Mouse (Mus musculus) megakaryocyte, embryonic 14.5 days (primary cell): ENCODE data around the gene 4930539E08Rik.

Experiments used
- FLI1 ChIP-seq: IDR thresholded peaks from 2 replicates; pipeline ENCODE4 v1.6.1; 2012; ENCODE audit warnings: low read length, inconsistent platforms, mixed read lengths
- GATA1 ChIP-seq: IDR thresholded peaks from 3 replicates; pipeline ENCODE4 v1.6.1; 2012; ENCODE audit warnings: mixed read lengths, low read length, inconsistent platforms, borderline replicate concordance

- TF ChIP-seq FLI1 = no peak
- TF ChIP-seq GATA1 = no peak
These were observed 40.3 kb downstream of the 4930539E08Rik start for GRCm38 (mm10) chr17:28874825-28875224.
